Mouse (Mus musculus): Measurements from ENCODE around the gene Efcab7. TPM values are rescaled to one million over a fixed set of nuclear protein-coding genes. Genes with fewer than 3 reads are reported as not detected.

Gene Efcab7
- polyA plus RNA-seq, 1 experiment from 2014 or later, result 7.4 TPM

DNA sequence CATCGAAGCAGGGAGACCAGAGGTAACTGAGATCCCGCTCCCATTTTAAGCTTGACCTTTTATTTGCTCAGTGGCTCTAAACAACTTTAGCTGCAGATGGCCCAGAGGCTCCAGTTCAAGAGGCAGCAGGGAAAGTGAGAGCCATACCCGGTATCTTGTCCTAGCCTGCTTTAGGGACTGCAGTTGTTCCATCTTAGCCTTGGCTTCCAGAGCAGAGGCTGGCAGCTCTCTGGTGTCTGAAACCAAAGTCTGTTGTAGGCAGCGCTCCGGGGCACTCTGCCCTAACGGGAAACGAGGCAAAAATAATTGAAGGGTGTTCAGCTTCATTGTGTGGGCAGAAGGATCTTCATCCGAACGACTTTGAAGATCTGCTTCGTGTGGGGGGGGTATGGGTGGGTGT, 126.4 kb downstream of the Efcab7 start:
- no peaks in the 10 kb centered on the region for H3K27me3 ChIP-seq (ENCODE audit: control insufficient read depth, insufficient read depth, low read length)
- H3K4me3 ChIP-seq (ENCODE audit: low read length), result no peak overlapping the region
- 87% methylated on average over 10 of the region's 10 CpGs for WGBS
- no peak overlapping the region for H3K9ac ChIP-seq (ENCODE audit: low read length)
- H3K4me2 ChIP-seq (ENCODE audit: low read depth, low read length), result no peak overlapping the region
- H3K27ac ChIP-seq (ENCODE audit: low read length), result no peak overlapping the region
- H3K9me3 ChIP-seq (replicated peaks; ENCODE audit: control insufficient read depth, low read length), result no peaks in the 10 kb centered on the region
- peaks cover 11% of the 10 kb centered on the region for H3K4me1 ChIP-seq (ENCODE audit: control insufficient read depth, insufficient read depth, low read length)
- H3K36me3 ChIP-seq (ENCODE audit: control insufficient read depth, insufficient read depth), result peaks cover 6% of the 10 kb centered on the region
- no peak for ATAC-seq (replicated peaks; ENCODE audit: extremely low read depth, insufficient read depth, low FRiP score)

DNA sequence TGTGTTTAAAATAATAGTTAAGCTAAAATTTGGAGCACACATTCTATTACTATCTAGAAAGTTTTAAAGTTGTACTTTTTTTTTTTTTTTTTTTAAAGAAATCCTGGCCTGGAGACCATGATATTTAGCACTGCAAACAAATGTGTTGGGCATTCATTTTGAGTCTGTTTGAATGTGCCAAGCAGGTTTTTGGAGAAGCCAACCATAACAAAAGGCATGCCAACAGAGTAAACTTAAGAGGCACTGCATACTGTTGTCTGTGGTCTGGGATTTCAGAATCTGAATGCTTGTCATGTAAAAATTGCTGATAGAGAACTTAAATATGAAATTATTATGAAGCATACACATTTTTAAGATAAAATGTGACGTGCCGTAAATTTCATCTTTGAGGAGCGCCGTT, 128.2 kb downstream of the Efcab7 start:
- Histone ChIP-seq H3K4me2 (ENCODE audit: low read depth, low read length) (no peak overlapping the region), H3K4me3 (ENCODE audit: low read length) (no peak overlapping the region), H3K36me3 (ENCODE audit: control insufficient read depth, insufficient read depth) (peaks cover 4% of the 10 kb centered on the region), H3K4me1 (ENCODE audit: control insufficient read depth, insufficient read depth, low read length) (peaks cover 11% of the 10 kb centered on the region), H3K27me3 (ENCODE audit: control insufficient read depth, insufficient read depth, low read length) (no peaks in the 10 kb centered on the region), H3K9me3 (replicated peaks; ENCODE audit: control insufficient read depth, low read length) (no peaks in the 10 kb centered on the region), H3K9ac (ENCODE audit: low read length) (no peak overlapping the region), H3K27ac (ENCODE audit: low read length) (no peak overlapping the region)
- WGBS, result 87% methylated on average over 4 of the region's 4 CpGs
- ATAC-seq (replicated peaks; ENCODE audit: extremely low read depth, insufficient read depth, low FRiP score), result no peak

DNA sequence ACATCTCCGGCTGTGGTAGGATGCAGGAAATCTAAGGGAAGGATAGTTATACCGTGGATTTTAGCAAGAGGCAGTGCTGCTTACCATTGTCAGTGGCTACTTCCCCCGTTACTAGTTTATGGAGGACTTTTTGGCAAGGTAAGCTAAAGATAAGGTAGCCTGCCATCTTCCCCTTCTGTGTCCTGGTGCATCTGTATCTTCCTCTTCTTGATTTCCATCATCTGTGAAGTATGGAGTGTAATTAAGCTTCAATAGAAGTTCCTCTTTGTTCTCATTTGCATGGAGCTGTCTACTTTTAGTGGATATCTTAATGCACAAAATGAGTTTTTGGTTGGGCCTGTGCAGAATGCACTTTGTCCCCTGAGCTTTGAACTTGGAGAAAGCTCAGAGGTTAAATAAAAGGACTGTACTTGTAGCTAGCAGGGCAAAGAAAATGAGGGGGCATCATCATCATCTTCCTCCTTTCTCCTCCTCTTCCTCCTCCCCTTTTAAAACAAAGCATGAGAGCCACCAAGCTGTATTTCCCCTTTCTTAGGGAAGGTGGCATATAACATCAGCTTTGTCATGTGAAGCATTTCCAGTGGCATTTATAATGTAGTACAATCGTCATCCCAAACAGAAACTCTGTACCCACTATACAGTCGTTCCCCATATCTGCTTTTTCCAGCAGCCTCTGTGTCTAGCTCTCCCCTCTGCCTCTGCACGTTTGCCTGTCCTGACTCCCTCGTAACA, 129.3 kb downstream of the Efcab7 start:
- ATAC-seq (replicated peaks; ENCODE audit: extremely low read depth, insufficient read depth, low FRiP score), result no peak
- no peak overlapping the region for H3K27ac ChIP-seq (ENCODE audit: low read length)
- H3K9ac ChIP-seq (ENCODE audit: low read length), result no peak overlapping the region
- H3K4me3 ChIP-seq (ENCODE audit: low read length), result no peak overlapping the region
- H3K4me1 ChIP-seq (ENCODE audit: control insufficient read depth, insufficient read depth, low read length), result peaks cover 11% of the 10 kb centered on the region
- no peak overlapping the region for H3K4me2 ChIP-seq (ENCODE audit: low read depth, low read length)
- WGBS, result 53% methylated on average over 7 of the region's 7 CpGs
- no peaks in the 10 kb centered on the region for H3K9me3 ChIP-seq (replicated peaks; ENCODE audit: control insufficient read depth, low read length)
- H3K36me3 ChIP-seq (ENCODE audit: control insufficient read depth, insufficient read depth), result peaks cover 4% of the 10 kb centered on the region
- H3K27me3 ChIP-seq (ENCODE audit: control insufficient read depth, insufficient read depth, low read length), result no peaks in the 10 kb centered on the region

DNA sequence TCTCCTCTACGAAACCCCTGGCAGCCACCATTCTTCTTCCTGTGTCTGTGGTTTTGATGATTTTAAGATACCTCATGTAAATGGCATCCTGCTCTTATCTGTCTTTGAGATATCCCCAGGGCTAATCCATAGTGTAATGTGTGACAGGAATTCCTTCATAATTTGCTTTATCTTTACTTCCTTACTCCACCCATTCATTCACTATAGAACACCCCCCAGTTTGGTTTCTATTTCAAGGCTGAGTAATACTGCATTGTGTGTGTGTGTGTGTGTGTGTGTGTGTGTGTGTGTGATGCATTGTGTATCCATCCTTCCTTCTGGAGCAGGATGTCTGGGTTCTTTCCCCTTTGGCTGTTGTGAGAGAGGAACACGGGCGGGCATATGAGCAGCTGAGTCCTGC, 130.3 kb downstream of the Efcab7 start:
- Histone ChIP-seq H3K4me2 (ENCODE audit: low read depth, low read length) (no peak overlapping the region), H3K9me3 (replicated peaks; ENCODE audit: control insufficient read depth, low read length) (no peaks in the 10 kb centered on the region), H3K9ac (ENCODE audit: low read length) (no peak overlapping the region), H3K27me3 (ENCODE audit: control insufficient read depth, insufficient read depth, low read length) (no peaks in the 10 kb centered on the region), H3K36me3 (ENCODE audit: control insufficient read depth, insufficient read depth) (peaks cover 15% of the 10 kb centered on the region), H3K4me1 (ENCODE audit: control insufficient read depth, insufficient read depth, low read length) (peaks cover 11% of the 10 kb centered on the region), H3K4me3 (ENCODE audit: low read length) (no peak overlapping the region), H3K27ac (ENCODE audit: low read length) (no peak overlapping the region)
- WGBS, result 59% methylated on average over 3 of the region's 3 CpGs
- no peak for ATAC-seq (replicated peaks; ENCODE audit: extremely low read depth, insufficient read depth, low FRiP score)

Other genes with a start within 250 kb of the Efcab7 start
- 0.08 TPM in 1 of 2 replicates, not detected in the other for gene Foxd3, start 172.9 kb upstream of the Efcab7 start, polyA plus RNA-seq (2015; fragmentation: Nextera tagmentation; extraction: Ambion mirVana)
- 9.2 and 10.1 TPM in 2 replicates for gene Alg6, start 113.5 kb upstream of the Efcab7 start, polyA plus RNA-seq (2015; fragmentation: Nextera tagmentation; extraction: Ambion mirVana)
- gene Pgm1, start 100.2 kb downstream of the Efcab7 start, polyA plus RNA-seq (2015; fragmentation: Nextera tagmentation; extraction: Ambion mirVana), result 291 and 294 TPM in 2 replicates
- gene Itgb3bp, start 100.6 kb downstream of the Efcab7 start, polyA plus RNA-seq (2015; fragmentation: Nextera tagmentation; extraction: Ambion mirVana), result 28.3 and 31.9 TPM in 2 replicates

Measured in heart, embryonic 16.5 days (tissue).